Mouse (Mus musculus) cerebellum, postnatal 36 days (tissue): Measurements from ENCODE around the gene Themis2.
"Not testable (repeated sequence)": the region's sequence is repeated elsewhere in the genome, so short reads cannot be mapped to it uniquely, and the experiment has no call there.

Experiments
- DNase-seq, 2 experiments: peaks; one replicate each; pipeline ENCODE4 v3.0.0; 2021 to 2022; ENCODE audit warnings: mixed read lengths in 2 of 2

The Themis2 gene

GRCm38 (mm10) chr4:132798666-132799065 is 2.5 kb upstream of the Themis2 start:
- not testable (repeated sequence) for DNase-seq

DNA sequence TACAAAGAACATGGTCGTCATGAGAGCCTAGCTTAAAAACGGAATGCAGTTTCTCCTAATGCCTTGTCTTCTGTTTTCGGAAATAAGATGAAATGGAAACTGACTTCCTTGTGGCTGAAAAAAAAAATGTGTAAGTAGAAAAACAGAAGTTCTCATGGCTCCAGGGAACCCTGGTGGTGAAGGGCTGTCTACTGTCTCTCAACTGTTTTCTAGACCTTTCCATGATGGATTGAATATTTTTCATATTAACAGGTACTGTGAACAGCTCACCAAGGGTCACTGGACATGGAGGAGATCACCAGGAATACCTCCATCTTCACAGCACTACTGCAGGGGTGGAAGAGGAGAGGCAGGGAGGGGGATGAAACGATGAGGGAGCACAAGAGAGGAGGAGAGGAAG is 1.8 kb upstream of the Themis2 start:
- DNase-seq, result no peak

- no peak for DNase-seq
Observed at GRCm38 (mm10) chr4:132797461-132797860, 1.3 kb upstream of the Themis2 start.

DNA sequence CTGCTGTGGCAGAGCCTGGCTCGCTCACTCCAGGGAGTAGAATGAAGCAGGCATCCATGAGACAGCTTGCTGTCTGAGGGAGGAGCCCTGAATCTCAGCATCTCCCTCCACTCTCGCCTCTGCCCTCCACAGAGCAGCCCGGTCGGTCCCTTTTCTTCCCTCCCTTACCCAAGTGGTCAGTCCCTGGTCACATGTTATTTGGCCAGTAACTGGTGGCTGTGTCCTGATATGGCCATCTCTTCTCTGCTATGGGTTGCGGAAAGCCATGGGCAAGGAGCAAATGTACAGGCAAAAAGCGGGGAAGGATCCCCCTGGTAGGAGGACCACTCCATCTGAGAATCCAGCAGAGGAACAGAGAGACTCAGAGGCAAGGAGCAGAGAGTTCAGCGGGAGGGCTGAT is 1.0 kb downstream of the Themis2 start:
- no peak for DNase-seq

GRCm38 (mm10) chr4:132794760-132795159 is 1.4 kb downstream of the Themis2 start:
- no peak for DNase-seq

GRCm38 (mm10) chr4:132794028-132794427 is 2.2 kb downstream of the Themis2 start:
- no peak for DNase-seq

DNA sequence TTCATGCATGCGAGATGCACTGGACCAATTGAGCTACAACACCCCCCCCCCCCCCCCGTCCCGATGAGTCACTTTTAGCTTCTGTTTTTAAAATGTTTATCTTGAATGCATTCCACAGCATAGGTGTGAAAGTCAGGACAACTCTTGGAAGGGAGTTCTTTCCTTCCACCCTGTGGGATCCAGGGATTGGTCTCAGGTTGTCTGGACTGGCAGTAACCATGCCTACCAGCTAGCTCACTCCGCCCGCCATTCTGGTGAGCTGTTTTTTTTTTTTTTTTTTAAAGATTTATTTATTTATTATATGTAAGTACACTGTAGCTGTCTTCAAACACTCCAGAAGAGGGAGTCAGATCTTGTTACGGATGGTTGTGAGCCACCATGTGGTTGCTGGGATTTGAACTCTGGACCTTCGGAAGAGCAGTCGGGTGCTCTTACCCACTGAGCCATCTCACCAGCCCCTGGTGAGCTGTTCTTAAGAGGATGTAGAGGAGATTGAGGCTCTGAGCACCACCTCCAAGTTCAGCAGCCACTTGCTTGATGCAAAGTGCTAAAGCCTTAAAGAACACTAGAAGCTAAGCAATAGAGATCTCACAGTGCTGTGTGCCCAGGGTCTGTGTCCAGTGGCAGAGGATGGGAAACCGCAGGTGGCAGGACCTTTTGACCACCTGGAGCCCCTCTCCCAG is 2.7 kb downstream of the Themis2 start:
- not testable (repeated sequence) for DNase-seq

- DNase-seq, result no peak
Observed at GRCm38 (mm10) chr4:132789731-132790130, 6.5 kb downstream of the Themis2 start.

GRCm38 (mm10) chr4:132785228-132785627 is 11.0 kb downstream of the Themis2 start:
- DNase-seq, result no peak

DNA sequence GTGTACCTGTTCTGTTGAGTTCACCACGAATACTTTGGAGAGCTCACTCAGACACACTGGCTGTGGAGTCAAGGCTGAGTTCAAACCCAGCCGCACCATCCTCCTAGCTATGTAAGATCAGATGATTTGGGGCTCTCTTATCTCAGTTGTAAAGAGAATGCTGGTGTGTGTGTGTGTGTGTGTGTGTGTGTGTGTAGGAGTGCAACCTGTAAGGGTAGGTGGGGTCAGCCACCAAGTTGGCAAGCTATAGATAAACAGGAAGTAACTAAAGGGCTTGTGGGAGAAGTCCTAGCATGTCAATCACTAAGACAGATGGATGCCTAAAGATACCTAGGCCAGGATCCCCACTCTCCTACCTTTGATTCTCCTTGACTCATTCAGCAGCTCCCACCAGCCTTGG is 12.5 kb downstream of the Themis2 start:
- no peak for DNase-seq

DNA sequence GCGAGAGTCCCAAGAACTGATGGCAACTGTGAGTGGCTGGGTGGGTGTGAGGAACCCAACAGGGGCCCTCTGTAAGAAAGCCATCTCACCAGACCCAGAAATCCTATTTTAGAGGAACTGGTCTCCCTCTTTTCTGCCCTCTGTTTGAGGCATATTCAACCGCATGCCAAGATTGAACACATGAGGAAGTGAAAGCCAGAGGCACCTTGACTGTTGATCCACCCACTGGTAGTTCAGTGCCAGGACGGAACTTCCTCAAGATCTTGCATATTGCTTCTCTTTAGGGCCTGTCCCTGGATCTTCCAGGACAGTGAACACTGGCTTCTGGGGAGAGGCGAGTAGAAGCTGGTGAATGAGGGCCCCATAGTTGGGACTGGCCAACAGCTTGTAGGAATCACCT is 15.9 kb downstream of the Themis2 start:
- no peak for DNase-seq

- no peak for DNase-seq
Observed at GRCm38 (mm10) chr4:132778562-132779201, 17.5 kb downstream of the Themis2 start.

DNA sequence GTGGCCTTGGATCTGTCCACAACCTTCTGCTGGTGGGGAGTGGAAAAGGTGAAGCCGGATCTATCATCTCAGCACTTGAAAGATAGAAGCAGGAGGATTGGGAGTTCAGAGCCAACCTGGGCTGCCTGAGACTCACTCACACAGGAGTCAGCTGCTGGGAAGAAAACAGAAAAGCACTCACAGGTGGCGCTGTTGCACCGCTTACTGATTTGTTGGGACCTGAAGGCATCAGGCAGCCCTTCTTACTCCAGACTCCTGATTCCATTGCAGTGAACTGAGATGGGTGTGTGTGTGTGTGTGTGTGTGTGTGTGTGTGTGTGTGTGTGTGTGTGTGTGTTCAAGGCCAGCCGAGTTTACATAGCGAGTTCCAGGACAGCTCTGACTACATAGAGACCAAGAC is 19.4 kb downstream of the Themis2 start:
- peak; percentile 55 to 57 for DNase-seq

DNA sequence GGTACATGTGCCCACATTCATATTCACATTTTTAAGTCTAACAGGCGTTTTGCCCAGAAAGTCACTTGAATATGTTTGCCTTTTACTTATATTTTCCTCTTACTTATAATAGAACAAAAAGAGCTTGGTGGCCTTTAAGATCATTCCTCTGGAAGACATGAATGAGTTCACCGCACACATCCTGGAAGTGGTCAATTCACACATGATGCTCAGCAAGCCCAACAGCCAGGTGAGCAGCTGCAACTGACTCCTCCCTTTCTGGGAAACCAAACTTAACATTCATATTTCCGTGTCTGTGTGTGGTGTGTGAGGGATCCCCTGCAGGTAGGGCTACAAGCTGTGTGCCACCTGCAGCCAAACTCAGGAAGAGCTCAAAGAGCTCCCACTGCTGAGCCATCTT is 21.3 kb downstream of the Themis2 start:
- DNase-seq, result no peak

DNA sequence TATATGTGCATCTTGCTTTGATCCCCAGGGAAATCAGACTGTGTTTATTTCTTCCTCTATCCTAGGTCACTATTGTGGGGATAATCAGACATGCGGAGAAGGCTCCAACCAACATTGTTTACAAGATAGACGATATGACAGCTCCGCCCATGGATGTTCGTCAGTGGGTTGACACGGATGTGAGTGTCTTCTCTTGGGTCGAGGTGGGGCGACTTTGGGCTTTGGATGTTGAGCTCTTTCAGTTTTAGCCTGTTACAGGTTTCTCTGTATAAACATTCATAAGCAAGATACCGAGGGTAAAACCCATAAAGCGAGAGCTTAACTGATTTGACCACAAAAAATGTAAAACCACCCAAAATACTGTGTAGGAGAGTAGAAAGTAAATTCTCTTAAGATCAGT is 24.4 kb downstream of the Themis2 start:
- DNase-seq, result no peak

DNA sequence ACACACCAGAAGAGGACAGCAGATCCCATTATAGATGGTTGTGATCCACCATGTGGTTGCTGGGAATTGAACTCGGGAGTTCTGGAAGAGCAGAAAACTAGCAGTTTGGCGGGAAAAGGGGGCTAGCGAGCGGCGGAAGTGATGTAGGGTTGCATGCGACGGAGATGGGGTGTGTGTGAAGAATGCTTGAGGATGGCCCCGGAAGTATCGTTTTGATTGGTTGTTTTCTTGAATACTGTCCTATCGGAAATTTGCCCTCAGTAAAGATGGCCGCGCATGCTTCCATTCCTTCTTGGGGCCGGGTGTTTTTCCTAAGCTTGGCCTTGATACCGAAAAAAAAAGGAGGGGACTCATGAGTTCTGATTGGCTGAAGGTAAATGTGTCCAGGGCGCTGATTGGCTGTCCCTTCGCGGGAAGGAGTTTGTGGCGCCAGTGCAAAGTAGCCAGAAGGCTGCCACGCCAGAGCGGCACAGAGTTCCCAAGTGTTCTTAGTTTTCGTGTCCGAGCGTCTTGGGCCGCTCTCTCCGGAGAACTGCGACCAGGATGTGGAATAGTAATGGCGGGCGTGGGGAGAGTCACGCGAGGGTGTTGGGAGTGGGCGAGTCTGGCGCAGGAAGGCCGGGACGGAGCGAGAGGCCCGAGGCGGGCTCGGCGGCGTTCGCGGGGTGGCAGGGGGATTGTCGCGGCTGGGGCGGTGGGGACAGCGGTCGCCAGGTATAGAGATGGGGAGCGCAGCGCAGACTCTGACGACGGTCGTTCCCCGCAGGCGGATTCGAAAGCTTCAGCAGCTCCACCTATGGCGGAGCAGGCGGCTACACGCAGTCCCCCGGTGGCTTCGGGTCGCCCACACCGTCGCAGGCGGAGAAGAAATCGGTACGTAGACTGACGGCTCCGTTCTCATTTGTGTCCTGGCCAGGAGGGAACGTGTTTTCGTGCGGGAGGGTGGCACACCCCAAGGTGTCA is 28.0 kb downstream of the Themis2 start, which contains the start of gene Rpa2:
Rpa2 (plus strand) TSS at position 419 of the 963 bp plus-strand sequence.
- DNase-seq, result peak; percentile 99 to 100

DNA sequence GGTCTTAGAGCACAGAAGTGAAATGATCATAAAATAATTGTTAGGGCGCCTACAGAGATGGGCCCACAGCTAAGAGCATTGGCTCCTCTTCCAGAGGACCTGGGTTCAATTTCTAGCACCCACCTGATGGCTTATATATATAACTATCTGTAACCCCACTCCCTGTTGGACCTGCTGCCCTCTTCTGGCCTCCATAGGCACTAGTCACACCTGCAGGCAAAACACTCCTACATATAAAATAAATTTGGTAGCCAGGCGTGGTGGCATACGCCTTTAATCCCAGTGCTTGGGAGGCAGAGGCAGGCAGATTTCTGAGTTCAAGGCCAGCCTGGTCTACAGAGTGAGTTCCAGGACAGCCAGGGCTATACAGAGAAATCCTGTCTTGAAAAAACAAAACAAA is 33.1 kb downstream of the Themis2 start:
- DNase-seq, result not testable (repeated sequence)

GRCm38 (mm10) chr4:132762602-132763001 is 33.6 kb downstream of the Themis2 start:
- no peak for DNase-seq

- DNase-seq, result no peak
Observed at GRCm38 (mm10) chr4:132760296-132760695, 35.9 kb downstream of the Themis2 start.

- no peak for DNase-seq
Observed at GRCm38 (mm10) chr4:132757633-132758351, 38.4 kb downstream of the Themis2 start.

- peak; percentile 35 to 42 for DNase-seq
Observed at GRCm38 (mm10) chr4:132756974-132757373, 39.2 kb downstream of the Themis2 start, which contains the start of gene Smpdl3b. Gene Smpdl3b (minus strand): TSS chr4:132757252.

DNA sequence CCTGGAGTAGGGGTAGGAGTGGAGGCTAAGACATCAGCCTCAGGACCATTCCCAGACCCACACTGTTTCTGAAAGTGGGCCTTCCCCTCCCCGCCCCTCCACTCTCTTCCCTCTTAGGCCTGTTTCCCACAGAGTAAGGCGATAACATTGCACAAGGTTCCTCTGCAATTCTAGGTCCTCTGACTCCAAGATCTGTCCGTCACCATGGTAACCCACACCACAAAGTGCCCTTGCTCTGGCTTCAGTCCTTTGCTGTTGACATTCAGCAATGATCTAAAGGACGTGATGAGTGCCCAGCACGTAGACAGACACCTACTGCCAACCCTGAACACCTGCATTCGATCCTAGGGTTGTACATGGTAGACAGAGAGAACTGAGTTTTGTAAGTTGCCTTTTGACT is 43.2 kb downstream of the Themis2 start:
- no peak for DNase-seq
